Comparison of ENCODE assay signal across 29 mouse cellular contexts in genomic region chr2:58496647-58497410, GRCm38 (mm10). TPM values are rescaled to one million over a fixed set of nuclear protein-coding genes. Genes with fewer than 3 reads are reported as not detected.
DNase-seq lines count a peak whose midpoint lies in the region; ATAC-seq and TF ChIP-seq lines count a peak whose summit lies in the region.
"Had no signal": no experiment of that assay in that cellular context is flagged by ENCODE, and none has a peak within 500 bp of the region (broad histone marks: within the 10 kb centered on the region; RNA-seq: fewer than 3 reads in every experiment).

No protein-coding gene starts in this region.

- ATAC-seq in heart, embryonic 11.5 days (replicated peaks; ENCODE audit: insufficient number of reproducible peaks, low FRiP score, low TSS enrichment) = no peak; the same call in 1 of the 2 replicates
- ATAC-seq in stomach, embryonic 16.5 days (ENCODE audit: insufficient read depth, low FRiP score) = peak; percentile 50; the same call in 1 of the 2 replicates
- ATAC-seq in stomach, postnatal 0 days (ENCODE audit: low FRiP score, low TSS enrichment) = no peak
- peak; percentile 69 for ATAC-seq in heart, postnatal 0 days (ENCODE audit: insufficient read depth, low read depth)
- peak; percentile 81 for ATAC-seq in megakaryocyte, adult 5-6 weeks (ENCODE audit: poor library complexity, severe bottlenecking)
- no peak for ATAC-seq in activated CD4-positive, CD25-positive, alpha-beta regulatory T cell, adult 4 months
- ATAC-seq: CD4-positive, CD25-positive, alpha-beta regulatory T cell, adult 4 months; liver, embryonic 12.5 days had no signal

- DNase-seq in heart, embryonic 10.5 days (ENCODE audit: low spot score) = no peak
- DNase-seq in stomach, postnatal 0 days (ENCODE audit: low spot score) = no peak
- DNase-seq in heart, postnatal 0 days (ENCODE audit: low spot score) = no peak
- no peak for DNase-seq in natural killer cell, adult 2 months (ENCODE audit: low spot score in 2 of 2)
- DNase-seq: adrenal gland, postnatal 25 days; cerebellum, postnatal 25 days; kidney, adult 18-20 months; kidney, postnatal 36 days; lung, postnatal 10 days; retina, postnatal 1 day; thymus, postnatal 25 days had no signal

- peaks cover 15% of the 10 kb centered on the region for H3K4me1 ChIP-seq in heart, embryonic 11.5 days (ENCODE audit: control insufficient read depth, insufficient read depth, low read length)
- H3K4me1 ChIP-seq in heart, embryonic 10.5 days = peaks cover 14% of the 10 kb centered on the region; the same call in 1 of the 2 replicates
- peaks cover 10% of the 10 kb centered on the region for H3K4me1 ChIP-seq in stomach, embryonic 16.5 days (ENCODE audit: control insufficient read depth, insufficient read depth, low read length)
- no peaks in the 10 kb centered on the region; the same call in 1 of the 2 replicates for H3K4me1 ChIP-seq in stomach, postnatal 0 days (replicated peaks; ENCODE audit: control insufficient read depth, insufficient read depth)
- peaks cover 12% of the 10 kb centered on the region for H3K4me1 ChIP-seq in heart, postnatal 0 days (ENCODE audit: control insufficient read depth, insufficient read depth)
- H3K4me1 ChIP-seq: embryonic facial prominence, embryonic 13.5 days; liver, embryonic 12.5 days had no signal

- peaks cover 7% of the 10 kb centered on the region; the same call in 1 of the 2 replicates for H3K36me3 ChIP-seq in heart, embryonic 11.5 days (ENCODE audit: control insufficient read depth, insufficient read depth, low read length)
- H3K36me3 ChIP-seq in heart, embryonic 10.5 days = peaks cover 13% of the 10 kb centered on the region; the same call in 1 of the 2 replicates
- peaks cover 2% of the 10 kb centered on the region; the same call in 1 of the 2 replicates for H3K36me3 ChIP-seq in stomach, embryonic 16.5 days (ENCODE audit: control insufficient read depth, insufficient read depth, low read length)
- H3K36me3 ChIP-seq in stomach, postnatal 0 days (ENCODE audit: control insufficient read depth, insufficient read depth, low read length) = no peaks in the 10 kb centered on the region
- no peaks in the 10 kb centered on the region for H3K36me3 ChIP-seq in heart, postnatal 0 days (replicated peaks; ENCODE audit: control insufficient read depth, insufficient read depth, low read length)
- H3K36me3 ChIP-seq: forebrain, embryonic 12.5 days; liver, embryonic 12.5 days; stomach, embryonic 15.5 days had no signal

- H3K9me3 ChIP-seq in heart, embryonic 11.5 days (replicated peaks; ENCODE audit: control insufficient read depth, low read length) = no peaks in the 10 kb centered on the region
- H3K9me3 ChIP-seq in heart, embryonic 10.5 days = no peaks in the 10 kb centered on the region; the same call in 1 of the 2 replicates
- no peaks in the 10 kb centered on the region for H3K9me3 ChIP-seq in stomach, embryonic 16.5 days (replicated peaks; ENCODE audit: control insufficient read depth, low read length)
- no peaks in the 10 kb centered on the region for H3K9me3 ChIP-seq in stomach, postnatal 0 days (ENCODE audit: control insufficient read depth, low read length)
- H3K9me3 ChIP-seq in heart, postnatal 0 days (replicated peaks; ENCODE audit: control insufficient read depth, low read length) = no peaks in the 10 kb centered on the region
- H3K9me3 ChIP-seq: embryonic facial prominence, embryonic 13.5 days; forebrain, embryonic 12.5 days; liver, embryonic 12.5 days; midbrain, embryonic 10.5 days; stomach, embryonic 15.5 days had no signal

- no peak for TF ChIP-seq EP300 in stomach, postnatal 0 days (optimal IDR thresholded peaks at IDR 0.05)
- no peak for TF ChIP-seq EP300 in heart, postnatal 0 days (IDR thresholded peaks at IDR 0.05; ENCODE audit: low read depth)

- peak overlapping the region; percentile 29; the same call in 1 of the 2 replicates for H3K4me2 ChIP-seq in heart, embryonic 11.5 days
- no peak overlapping the region; the same call in 1 of the 2 replicates for H3K4me2 ChIP-seq in stomach, embryonic 16.5 days (ENCODE audit: low read depth, low read length)
- H3K4me2 ChIP-seq in stomach, postnatal 0 days (replicated peaks; ENCODE audit: low read depth) = no peak overlapping the region
- H3K4me2 ChIP-seq in heart, postnatal 0 days (ENCODE audit: low read depth, low read length) = no peak overlapping the region; the same call in 1 of the 2 replicates
- H3K4me2 ChIP-seq: embryonic facial prominence, embryonic 13.5 days; forebrain, embryonic 12.5 days; hindbrain, embryonic 14.5 days; liver, embryonic 12.5 days; stomach, embryonic 15.5 days had no signal

- H3K9ac ChIP-seq in heart, embryonic 11.5 days (ENCODE audit: low read depth, low read length) = no peak overlapping the region
- H3K9ac ChIP-seq in stomach, embryonic 16.5 days (ENCODE audit: low read length) = no peak overlapping the region
- H3K9ac ChIP-seq in stomach, postnatal 0 days (ENCODE audit: low read length) = no peak overlapping the region
- no peak overlapping the region for H3K9ac ChIP-seq in heart, postnatal 0 days (replicated peaks; ENCODE audit: low read depth, low read length)
- H3K9ac ChIP-seq: embryonic facial prominence, embryonic 13.5 days; forebrain, embryonic 12.5 days; hindbrain, embryonic 14.5 days; liver, embryonic 12.5 days; stomach, embryonic 15.5 days had no signal

- no peak overlapping the region for H3K4me3 ChIP-seq in heart, embryonic 11.5 days (ENCODE audit: low read depth, low read length)
- H3K4me3 ChIP-seq in heart, embryonic 10.5 days = no peak overlapping the region; the same call in 1 of the 2 replicates
- H3K4me3 ChIP-seq in stomach, embryonic 16.5 days (replicated peaks; ENCODE audit: low read length) = no peak overlapping the region
- H3K4me3 ChIP-seq in stomach, postnatal 0 days (ENCODE audit: low read depth, low read length) = no peak overlapping the region
- H3K4me3 ChIP-seq in heart, postnatal 0 days (ENCODE audit: low read depth, low read length) = no peak overlapping the region
- H3K4me3 ChIP-seq: embryonic facial prominence, embryonic 13.5 days; forebrain, embryonic 12.5 days; liver, embryonic 12.5 days; midbrain, embryonic 10.5 days; stomach, embryonic 15.5 days had no signal

- TF ChIP-seq CTCF in stomach, postnatal 0 days (IDR thresholded peaks at IDR 0.05; ENCODE audit: low read depth) = no peak
- TF ChIP-seq CTCF in heart, postnatal 0 days (IDR thresholded peaks at IDR 0.05; ENCODE audit: low read depth) = no peak

- H3K27ac ChIP-seq in heart, embryonic 11.5 days (ENCODE audit: low read depth, low read length) = no peak overlapping the region
- no peak overlapping the region for H3K27ac ChIP-seq in heart, embryonic 10.5 days
- H3K27ac ChIP-seq in stomach, embryonic 16.5 days (ENCODE audit: low read length) = 0 out of 2 replicates have a peak overlapping the region, but pooled peaks have one; percentile 7
- H3K27ac ChIP-seq in stomach, postnatal 0 days (replicated peaks) = no peak overlapping the region
- 0 out of 2 replicates have a peak overlapping the region, but pooled peaks have one; percentile 11 for H3K27ac ChIP-seq in heart, postnatal 0 days (ENCODE audit: low read depth)
- H3K27ac ChIP-seq: embryonic facial prominence, embryonic 13.5 days; forebrain, embryonic 12.5 days; hindbrain, embryonic 14.5 days; liver, embryonic 12.5 days; midbrain, embryonic 10.5 days; stomach, embryonic 15.5 days had no signal

- 54% methylated on average over 8 of the region's 8 CpGs for WGBS in heart, embryonic 11.5 days (ENCODE audit: insufficient replicate concordance)
- WGBS in heart, embryonic 10.5 days = 58% methylated on average over 8 of the region's 8 CpGs
- 63% methylated on average over 8 of the region's 8 CpGs for WGBS in stomach, embryonic 16.5 days
- 58% methylated on average over 8 of the region's 8 CpGs for WGBS in stomach, postnatal 0 days
- WGBS in heart, postnatal 0 days = 41% methylated on average over 8 of the region's 8 CpGs

- no peaks in the 10 kb centered on the region for H3K27me3 ChIP-seq in heart, embryonic 11.5 days (ENCODE audit: control insufficient read depth, insufficient read depth, low read length)
- H3K27me3 ChIP-seq in heart, embryonic 10.5 days (ENCODE audit: insufficient read depth, poor library complexity, severe bottlenecking) = no peaks in the 10 kb centered on the region
- H3K27me3 ChIP-seq in stomach, embryonic 16.5 days (ENCODE audit: control insufficient read depth, insufficient read depth, low read length) = no peaks in the 10 kb centered on the region
- H3K27me3 ChIP-seq in stomach, postnatal 0 days (ENCODE audit: control insufficient read depth, insufficient read depth, low read length) = no peaks in the 10 kb centered on the region
- H3K27me3 ChIP-seq in heart, postnatal 0 days (ENCODE audit: control insufficient read depth, insufficient read depth, low read length) = no peaks in the 10 kb centered on the region
- H3K27me3 ChIP-seq: embryonic facial prominence, embryonic 13.5 days; forebrain, embryonic 12.5 days; liver, embryonic 12.5 days; stomach, embryonic 15.5 days had no signal

RNA-seq across cellular contexts. Expression of gene Gm17409, which starts 26.9 kb away (rescaled TPM):
- not detected in 2 replicates for polyA plus RNA-seq in heart, embryonic 11.5 days (2014; fragmentation: Nextera tagmentation; extraction: Ambion mirVana)
- polyA plus RNA-seq in heart, embryonic 10.5 days (2016; fragmentation: Nextera tagmentation; extraction: Ambion mirVana) = not detected in 2 replicates
- polyA plus RNA-seq in stomach, embryonic 16.5 days (2015; fragmentation: Nextera tagmentation; extraction: Ambion mirVana) = not detected in 2 replicates
- not detected in 2 replicates for polyA plus RNA-seq in stomach, postnatal 0 days (2015; fragmentation: Nextera tagmentation; extraction: Ambion mirVana)
- not detected in 2 replicates for total RNA-seq in heart, postnatal 0 days (2014; rRNA removed; ENCODE audit: low replicate concordance)
- not detected in 2 replicates for polyA plus RNA-seq in heart, postnatal 0 days (2015; fragmentation: Nextera tagmentation; extraction: Ambion mirVana)
- not detected in 2 replicates for total RNA-seq in megakaryocyte, adult 5-6 weeks (2015)
- not detected in 2 replicates for total RNA-seq in megakaryocyte, adult 5-6 weeks (2017)
- not detected for polyA plus RNA-seq in activated CD4-positive, CD25-positive, alpha-beta regulatory T cell, adult 4 months (2017; shearing (Covaris generic))
- total RNA-seq: adrenal gland, postnatal 25 days; gastrocnemius, adult 18-20 months; layer of hippocampus, postnatal 14 days; left cerebral cortex, postnatal 14 days; MEL; monocyte, adult 5-6 weeks; neutrophil, adult 5-6 weeks had no signal
- polyA plus RNA-seq: CD4-positive, CD25-positive, alpha-beta regulatory T cell, adult 4 months; embryonic facial prominence, embryonic 13.5 days; hindbrain, embryonic 14.5 days; liver, embryonic 12.5 days; midbrain, embryonic 10.5 days; small intestine, adult 2 months; stomach, embryonic 15.5 days had no signal

Comparison
In these comparisons a context has a peak if more than half of its experiments do, and no peak if none do; other contexts are left out.
1. ATAC-seq: peak in stomach, embryonic 16.5 days (single experiment), heart, postnatal 0 days (single experiment) and megakaryocyte, adult 5-6 weeks (single experiment); none in heart, embryonic 11.5 days (single experiment), stomach, postnatal 0 days (single experiment) and activated CD4-positive, CD25-positive, alpha-beta regulatory T cell, adult 4 months (single experiment).
2. H3K27ac ChIP-seq: peak in stomach, embryonic 16.5 days (single experiment) and heart, postnatal 0 days (single experiment); none in heart, embryonic 11.5 days (single experiment), heart, embryonic 10.5 days (single experiment) and stomach, postnatal 0 days (single experiment).